Mouse (Mus musculus): ENCODE measurements around the gene Pkd1l3.

The Pkd1l3 gene

DNA sequence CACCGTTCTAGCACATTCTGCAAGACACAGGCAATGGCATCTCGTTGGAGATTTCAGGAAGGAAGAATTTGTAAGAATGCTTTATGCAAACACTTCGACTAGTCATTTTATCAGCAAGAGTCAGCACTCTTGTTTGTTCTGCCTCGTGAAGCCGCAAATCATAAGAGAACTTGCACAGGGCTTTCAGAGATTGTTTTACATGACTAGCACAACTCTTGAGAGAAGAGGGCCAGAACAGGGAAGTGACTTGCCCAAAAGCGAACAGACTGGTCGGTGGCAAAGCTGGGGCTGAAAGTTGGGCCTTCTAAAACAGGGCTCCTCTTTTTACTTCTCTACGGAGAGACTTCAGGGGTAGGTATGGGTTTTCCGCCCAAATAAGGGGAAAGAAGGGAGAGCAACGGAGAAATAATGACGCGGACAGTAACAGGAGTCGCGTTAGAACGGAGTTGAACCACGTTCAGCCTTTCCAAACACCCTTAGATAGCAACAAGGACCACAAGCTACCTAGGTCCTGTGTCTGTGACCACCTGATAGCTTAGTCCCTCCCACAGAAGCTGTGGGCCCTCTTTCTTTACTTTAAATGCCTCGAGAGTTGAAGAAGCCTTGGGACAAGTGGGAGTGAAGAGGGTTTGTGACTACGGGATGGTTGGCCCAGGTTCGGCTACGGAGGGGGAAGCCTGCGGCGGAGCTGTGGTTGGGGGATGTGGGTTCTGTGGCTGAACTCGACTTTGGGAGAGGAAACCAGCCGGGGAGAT lies 90.4 kb downstream of the Pkd1l3 start:
- DNase-seq (ENCODE audit: low spot score) = no peak

DNA sequence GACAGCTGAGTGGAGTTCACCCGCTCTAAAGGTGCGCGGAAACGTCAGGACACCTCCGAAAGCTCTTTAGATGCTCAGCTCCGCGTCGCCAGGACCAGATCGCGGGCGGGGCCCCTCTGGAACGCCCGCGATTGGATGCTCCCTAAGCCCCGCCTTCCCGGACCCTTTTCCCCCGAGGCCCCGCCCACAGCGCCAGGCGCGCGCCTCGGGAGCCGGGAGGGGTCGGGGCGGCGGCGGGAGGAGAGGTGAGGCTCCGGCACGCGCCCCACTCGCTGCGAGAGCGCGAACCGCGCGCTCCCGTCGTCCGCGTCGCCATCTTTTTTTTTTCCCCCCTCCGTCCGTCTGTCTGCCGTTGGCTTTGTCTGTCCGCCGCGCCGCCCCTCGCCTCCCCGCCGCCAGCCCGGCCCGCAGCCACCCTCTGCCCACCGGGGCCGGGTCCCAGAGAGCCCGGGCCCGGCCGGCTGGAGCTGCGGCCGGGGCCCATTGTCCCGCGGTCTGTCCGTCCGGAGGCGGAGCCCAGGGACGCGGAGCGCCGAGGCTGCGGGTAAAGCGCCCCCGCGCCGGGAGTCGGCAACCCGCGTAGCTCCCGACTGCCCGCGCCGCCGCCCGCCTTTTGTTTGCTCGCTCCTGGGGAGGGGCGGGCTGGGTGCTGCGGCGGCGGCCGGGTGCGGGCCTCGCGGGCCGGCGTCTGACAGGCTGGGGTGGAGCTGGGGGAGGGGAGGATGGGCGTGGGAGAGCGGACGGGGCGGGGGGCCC lies 91.2 kb downstream of the Pkd1l3 start, which contains the start of gene Zfp821:
Gene Zfp821, plus strand, starts transcription at position 227 of the 756 bp plus-strand sequence.
- DNase-seq (ENCODE audit: low spot score) = peak; percentile 94

DNA sequence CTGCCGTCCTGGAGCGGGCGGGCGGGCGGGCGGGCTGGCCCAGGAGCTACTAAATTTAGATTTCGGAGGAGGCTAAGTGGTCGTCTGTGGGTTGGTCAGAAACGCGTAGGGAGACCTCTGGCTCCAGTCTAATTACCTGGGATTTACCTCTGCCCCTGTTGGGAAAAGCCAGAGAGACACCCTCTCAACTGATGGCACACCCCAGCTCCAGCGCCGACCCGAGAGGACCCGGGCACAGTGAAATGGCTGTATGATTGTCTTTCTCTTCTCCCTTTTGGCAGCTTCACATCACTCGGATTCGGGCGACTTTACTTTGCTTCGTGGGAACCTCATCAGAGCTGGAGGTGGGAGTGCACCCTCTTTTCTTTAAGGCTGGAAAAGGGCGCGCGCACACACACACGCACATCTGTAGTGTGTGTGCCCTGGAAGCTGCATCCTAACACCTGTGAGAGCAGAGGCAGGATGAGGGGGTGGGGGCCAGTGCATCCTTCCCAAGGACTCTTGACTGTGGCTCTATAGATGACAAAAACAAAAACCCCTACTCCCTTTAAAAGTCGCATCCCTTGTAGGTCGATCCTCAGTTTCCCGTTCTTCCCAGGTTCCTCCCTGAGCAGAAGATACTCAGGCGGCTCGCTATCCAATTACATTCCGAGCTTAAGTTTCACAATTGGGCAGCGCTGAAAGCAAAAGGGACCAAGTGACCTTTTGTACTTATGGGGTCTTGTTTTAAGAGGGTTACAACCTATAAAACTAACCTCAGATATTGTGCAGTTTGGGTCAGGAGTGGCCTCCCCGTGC lies 92.0 kb downstream of the Pkd1l3 start:
- DNase-seq (ENCODE audit: low spot score) = no peak

DNA sequence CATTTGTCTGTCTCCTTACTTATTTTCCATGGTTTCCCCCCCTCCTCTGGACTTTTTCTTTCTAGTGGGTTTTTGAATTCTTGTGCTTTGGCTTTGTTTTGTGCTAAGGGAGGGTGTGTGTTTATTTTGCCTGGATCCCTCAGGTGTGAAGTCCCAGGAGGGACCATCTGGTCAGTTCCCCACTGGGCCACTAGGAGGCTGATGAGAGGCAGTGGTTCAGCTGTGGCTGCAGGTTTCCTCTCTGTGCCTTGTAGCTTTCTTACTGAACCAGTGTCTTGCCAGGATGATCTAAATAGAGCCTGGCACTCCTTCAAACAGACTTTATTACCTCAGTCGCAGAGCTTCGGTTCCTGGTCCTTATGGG lies 92.5 kb downstream of the Pkd1l3 start:
- peak; percentile 65 for DNase-seq (ENCODE audit: low spot score)

DNA sequence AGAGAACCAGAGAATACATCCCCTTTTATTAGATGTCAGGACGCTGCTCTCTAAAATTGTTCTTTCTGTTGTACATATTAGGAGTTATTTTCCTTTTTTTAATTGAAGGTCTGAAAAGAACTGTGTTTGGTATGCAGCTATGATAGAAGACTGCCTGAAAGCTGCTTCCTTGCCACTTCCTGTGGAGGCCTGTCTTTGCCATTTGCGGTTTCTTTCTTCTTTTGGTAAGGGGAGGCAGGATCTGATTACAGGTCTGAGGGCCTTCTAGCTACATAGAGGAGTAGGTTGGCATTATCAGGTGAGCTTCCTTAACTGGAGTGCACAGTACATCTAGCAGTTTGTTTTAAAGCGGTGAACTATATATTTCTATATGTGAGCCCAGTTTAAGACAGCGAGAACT lies 93.6 kb downstream of the Pkd1l3 start:
- no peak for DNase-seq (ENCODE audit: low spot score)

DNA sequence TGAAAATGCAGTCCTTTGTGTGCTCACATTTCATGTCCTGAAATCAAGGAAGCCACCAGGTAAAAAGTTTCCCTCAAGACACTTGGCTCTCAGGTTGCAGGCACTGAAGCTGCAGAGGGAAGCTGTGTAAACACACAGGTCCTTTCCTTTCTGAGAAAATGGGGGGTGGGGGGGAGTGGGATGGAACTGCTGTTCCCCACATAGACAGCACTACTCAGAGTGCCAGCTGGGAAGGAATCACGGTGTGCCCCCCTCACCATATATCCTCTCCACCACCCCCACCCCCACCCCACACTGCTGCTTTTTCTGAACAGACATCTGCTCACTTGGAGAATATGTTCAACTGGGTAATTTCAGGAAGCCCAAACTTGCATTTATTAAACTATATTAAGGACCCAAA lies 98.2 kb downstream of the Pkd1l3 start:
- no peak for DNase-seq (ENCODE audit: low spot score)

DNA sequence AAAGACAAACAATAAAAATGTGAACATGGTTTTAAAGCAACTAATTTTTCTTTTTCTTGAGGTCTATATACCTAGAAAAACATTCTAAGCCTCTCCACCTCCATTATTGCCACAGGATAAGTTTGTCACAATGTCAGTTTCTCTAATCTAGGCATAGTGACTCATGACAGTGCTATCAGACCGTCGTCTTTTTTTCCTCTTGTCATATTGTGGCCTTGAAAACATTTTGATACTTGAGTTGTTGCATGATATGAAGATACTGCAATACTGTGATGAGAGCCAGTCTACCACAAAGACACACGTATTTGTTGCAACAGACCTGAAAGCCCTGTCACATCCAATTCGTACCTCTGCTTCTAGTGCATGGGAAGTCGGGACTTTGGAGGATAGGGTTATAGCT lies 100.6 kb downstream of the Pkd1l3 start:
- no peak for DNase-seq (ENCODE audit: low spot score)
